Mouse (Mus musculus) heart, postnatal 36 days (tissue): ENCODE data around the gene Olfr1057. TPM values are rescaled to one million over a fixed set of nuclear protein-coding genes. Genes with fewer than 3 reads are reported as not detected.
"Not testable (repeated sequence)": the region's sequence is repeated elsewhere in the genome, so short reads cannot be mapped to it uniquely, and the experiment has no call there.

Experiments used
- DNase-seq, 2 experiments: peaks; one replicate each; pipeline ENCODE4 v3.0.0; 2021 to 2022
- intact Hi-C: fragments of 180-260 bp; cut with DNase I; formaldehyde crosslinking; loops from one replicate; pipeline ENCODE4 v1.15.1; 2025
- total RNA-seq, 2 experiments: library from RNA; stranded (reverse); gene quantifications; 2 replicates each; pipeline ENCODE4 v1.2.3; 2021

Gene Olfr1057
- total RNA-seq = not detected

GRCm38 (mm10) chr2:86378293-86378692 lies at the start of gene Olfr1057:
TSS of gene Olfr1057 (minus strand) at chr2:86378393.
- intact Hi-C loops = no loop called here
- no peak for DNase-seq

- DNase-seq, intact Hi-C loops: not testable (repeated sequence)
Measured at GRCm38 (mm10) chr2:86426649-86427048, 48.5 kb upstream of the Olfr1057 start, which contains the start of gene Olfr1062. TSS of gene Olfr1062 (minus strand) at chr2:86426749.

DNA sequence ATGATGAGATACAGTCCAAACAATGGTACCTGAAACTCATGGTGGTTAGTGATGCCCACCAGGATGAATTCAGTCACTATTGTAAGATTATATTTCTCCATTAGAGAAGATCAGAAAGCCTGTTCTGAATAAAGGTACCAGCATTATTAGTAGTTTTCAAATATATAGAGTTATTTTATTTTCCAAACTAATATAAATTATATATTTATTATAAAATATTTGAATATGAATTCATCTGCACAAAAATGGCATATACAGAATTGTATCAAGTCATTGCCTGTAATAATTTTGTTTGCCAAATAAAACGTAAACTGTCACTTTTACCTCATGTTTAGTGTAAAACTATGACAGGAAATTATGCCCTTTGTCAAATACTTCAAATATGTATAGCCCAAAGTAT lies 35.8 kb upstream of the Olfr1057 start, which contains the start of gene Olfr1061:
TSS of gene Olfr1061 (minus strand) at position 101 of the 400 bp plus-strand sequence.
- intact Hi-C loops = no loop called here
- no peak for DNase-seq

GRCm38 (mm10) chr2:86395114-86395513 lies 16.9 kb upstream of the Olfr1057 start:
- intact Hi-C loops = no loop called here
- no peak for DNase-seq

GRCm38 (mm10) chr2:86388461-86388860 lies 10.3 kb upstream of the Olfr1057 start, which contains the start of gene Olfr1058:
TSS of gene Olfr1058 (minus strand) at chr2:86388561.
- intact Hi-C loops, DNase-seq: not testable (repeated sequence)

GRCm38 (mm10) chr2:86366342-86366741 lies 11.9 kb downstream of the Olfr1057 start:
- intact Hi-C loops = not testable (repeated sequence)

GRCm38 (mm10) chr2:86362369-86362768 lies 15.8 kb downstream of the Olfr1057 start, which contains the start of gene Olfr1056:
TSS of gene Olfr1056 (minus strand) at chr2:86362469.
- no peak for DNase-seq
- intact Hi-C loops = no loop called here

More at GRCm38 (mm10) chr2:86366342-86366741, 11.9 kb downstream of the Olfr1057 start:
- not testable (repeated sequence) for DNase-seq

DNA sequence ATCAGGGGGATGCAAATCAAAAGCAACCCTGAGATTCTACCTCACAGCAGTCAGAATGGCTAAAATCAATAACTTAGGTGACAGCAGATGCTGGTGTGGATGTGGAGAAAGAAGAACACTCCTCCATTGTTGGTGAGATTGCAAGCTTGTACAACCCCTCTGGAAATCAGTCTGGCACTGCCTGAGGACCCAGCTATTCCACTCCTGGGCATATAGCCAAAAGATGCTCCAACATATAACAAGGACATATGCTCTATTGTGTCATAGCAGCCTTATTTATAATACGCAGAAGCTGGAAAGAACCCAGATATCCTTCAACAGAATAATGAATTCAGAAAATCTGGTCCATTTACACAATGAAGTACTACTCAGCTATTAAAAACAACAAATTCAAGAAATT lies 26.4 kb downstream of the Olfr1057 start:
- DNase-seq, intact Hi-C loops: not testable (repeated sequence)

DNA sequence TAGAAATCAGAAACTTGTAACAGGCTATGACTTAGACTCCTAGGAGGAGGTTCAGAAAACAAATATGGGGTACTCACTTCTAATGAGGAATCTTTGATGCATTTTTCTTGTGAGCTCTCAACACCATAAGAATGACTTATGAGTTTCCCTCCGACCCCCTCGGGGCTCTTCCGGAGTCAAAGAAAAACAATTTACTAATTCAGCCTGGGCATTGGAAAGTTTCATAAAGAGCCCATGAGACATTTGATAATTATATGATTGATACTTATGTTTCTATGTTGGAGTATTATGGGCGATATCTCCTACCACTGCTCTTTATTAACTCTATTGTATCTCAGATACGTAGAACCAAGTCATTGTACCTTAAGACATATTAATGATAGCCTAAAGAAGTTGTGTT lies 28.0 kb downstream of the Olfr1057 start, which contains the start of gene Olfr1055:
TSS of gene Olfr1055 (minus strand) at position 101 of the 400 bp plus-strand sequence.
- intact Hi-C loops = no loop called here
- DNase-seq = no peak

GRCm38 (mm10) chr2:86335333-86335732 lies 42.9 kb downstream of the Olfr1057 start, which contains the start of gene Olfr1054:
TSS of gene Olfr1054 (minus strand) at chr2:86335433.
- no peak for DNase-seq
- intact Hi-C loops = no loop called here

Other genes with a start within 250 kb of the Olfr1057 start
- not detected for gene Olfr1039, start 242.5 kb downstream of the Olfr1057 start, total RNA-seq
- not detected for gene Olfr1040, start 231.7 kb downstream of the Olfr1057 start, total RNA-seq
- gene Olfr1042, start 216.6 kb downstream of the Olfr1057 start, total RNA-seq = not detected
- gene Olfr1043, start 210.9 kb downstream of the Olfr1057 start, total RNA-seq = not detected
- gene Olfr1044, start 200.6 kb downstream of the Olfr1057 start, total RNA-seq = not detected
- gene Olfr52, start 192.7 kb downstream of the Olfr1057 start, total RNA-seq = not detected
- gene Olfr1045, start 175.4 kb downstream of the Olfr1057 start, total RNA-seq = not detected
- gene Olfr1046, start 159.1 kb downstream of the Olfr1057 start, total RNA-seq = not detected
- not detected for gene Olfr1047, start 147.0 kb downstream of the Olfr1057 start, total RNA-seq
- not detected for gene Olfr1048, start 138.1 kb downstream of the Olfr1057 start, total RNA-seq
- gene Olfr1049, start 120.1 kb downstream of the Olfr1057 start, total RNA-seq = not detected
- gene Olfr1051, start 99.3 kb downstream of the Olfr1057 start, total RNA-seq = not detected
- gene Olfr1052, start 85.9 kb downstream of the Olfr1057 start, total RNA-seq = not detected
- gene Olfr1053, start 63.1 kb downstream of the Olfr1057 start, total RNA-seq = not detected
- not detected for gene Olfr1054, start 43.0 kb downstream of the Olfr1057 start, total RNA-seq
- gene Olfr1055, start 28.1 kb downstream of the Olfr1057 start, total RNA-seq = not detected
- not detected for gene Olfr1056, start 15.9 kb downstream of the Olfr1057 start, total RNA-seq
- gene Olfr1058, start 10.2 kb upstream of the Olfr1057 start, total RNA-seq = not detected
- not detected for gene Olfr1061, start 35.7 kb upstream of the Olfr1057 start, total RNA-seq
- gene Olfr1062, start 48.4 kb upstream of the Olfr1057 start, total RNA-seq = not detected
- not detected for gene Olfr1065, start 72.2 kb upstream of the Olfr1057 start, total RNA-seq
- not detected for gene Olfr1066, start 77.9 kb upstream of the Olfr1057 start, total RNA-seq
- gene Olfr228, start 109.0 kb upstream of the Olfr1057 start, total RNA-seq = not detected
- gene Olfr1076, start 130.1 kb upstream of the Olfr1057 start, total RNA-seq = not detected
- gene Olfr1079, start 164.1 kb upstream of the Olfr1057 start, total RNA-seq = not detected
- gene Olfr1080, start 179.8 kb upstream of the Olfr1057 start, total RNA-seq = not detected
- gene Olfr1082, start 220.6 kb upstream of the Olfr1057 start, total RNA-seq = not detected